Mouse (Mus musculus): ENCODE data around the gene Agk.
A peak's percentile ranks its signal among the peaks of the same experiment; 100 is the strongest.

Agk gene

DNA sequence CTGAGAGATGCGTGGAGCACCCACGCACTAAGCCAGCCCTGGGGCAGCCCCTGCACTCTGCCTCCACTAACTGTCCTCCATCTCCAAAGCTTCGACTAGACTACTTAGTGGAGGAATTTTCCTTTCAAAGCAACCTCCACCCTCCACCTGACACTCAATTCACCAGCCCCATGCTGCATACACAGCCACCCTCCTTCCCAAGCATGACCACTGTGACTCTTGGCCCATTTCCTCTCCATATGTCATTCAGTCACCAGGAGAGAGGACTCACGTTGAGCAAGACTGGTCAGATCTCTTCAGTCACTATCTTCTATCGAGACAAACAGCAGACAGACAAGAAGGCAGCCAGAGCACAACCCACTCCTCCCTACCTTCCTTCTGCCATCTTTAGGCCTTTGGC, 88.1 kb downstream of the Agk start:
- peak; percentile 17 to 81 for DNase-seq

- no peak for DNase-seq
Measured at GRCm38 (mm10) chr6:40413565-40413964, 88.6 kb downstream of the Agk start.

- peak in 1 of 2 experiments; percentile 42 for DNase-seq
Measured at GRCm38 (mm10) chr6:40415799-40416198, 90.8 kb downstream of the Agk start.

DNA sequence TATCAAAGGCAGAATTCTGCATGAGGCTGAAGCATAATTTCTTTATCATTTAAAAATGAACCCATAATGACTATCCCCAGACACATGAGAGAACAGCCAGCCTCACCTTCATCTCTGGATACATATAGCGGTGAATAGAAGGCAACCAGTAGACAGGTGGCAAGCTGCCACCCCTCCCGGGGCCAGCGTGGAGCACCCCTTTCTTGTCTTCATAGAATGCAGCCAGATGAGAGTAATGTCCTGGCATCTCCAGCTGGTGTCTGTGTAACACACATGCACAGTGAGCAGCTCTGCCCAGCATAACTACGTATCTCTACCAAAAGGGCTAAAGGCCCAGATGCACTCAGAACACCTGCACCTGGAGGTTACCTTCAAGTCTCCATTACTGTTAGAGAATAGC, 93.4 kb downstream of the Agk start:
- DNase-seq: peak in 1 of 2 experiments; percentile 49

GRCm38 (mm10) chr6:40421099-40421498, 96.1 kb downstream of the Agk start:
- DNase-seq: no peak

DNA sequence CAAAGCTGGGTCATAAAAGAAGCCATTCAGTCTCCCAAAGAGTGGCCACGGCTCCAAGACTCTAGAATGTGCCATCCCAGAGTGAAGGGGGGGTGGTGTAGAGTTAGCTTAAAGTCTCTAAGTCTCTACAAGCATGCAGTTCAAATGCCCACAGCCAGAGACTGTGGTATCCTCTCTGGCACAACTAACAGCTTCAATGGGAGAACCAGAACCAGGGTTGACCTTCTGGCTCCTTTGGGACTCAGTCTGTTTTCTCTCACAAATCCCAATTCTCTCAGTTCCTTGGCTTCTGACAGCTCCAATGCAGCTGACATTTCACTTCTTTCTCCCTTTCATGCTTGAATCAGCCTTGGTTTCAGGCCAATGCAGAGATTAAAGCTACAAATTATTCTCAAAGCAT, 98.0 kb downstream of the Agk start:
- no peak for DNase-seq

DNA sequence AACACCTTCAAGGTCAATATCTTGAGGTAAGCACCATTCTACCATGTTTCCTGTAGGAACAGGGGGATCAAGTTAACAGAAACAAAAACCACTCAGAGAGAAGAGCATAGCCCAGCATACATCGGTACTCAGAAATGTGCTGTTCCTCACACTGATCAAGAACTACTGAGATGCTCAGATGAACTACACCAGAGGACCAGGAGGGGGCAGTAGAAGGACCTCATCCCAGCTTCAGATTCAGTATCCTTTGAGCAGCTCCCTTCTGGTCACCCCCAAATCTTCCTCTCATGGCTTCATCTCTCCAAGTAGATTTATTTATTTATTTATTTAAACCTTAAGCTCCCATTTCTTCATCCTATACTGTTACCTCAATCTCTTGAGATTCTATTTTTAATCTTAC, 98.8 kb downstream of the Agk start:
- DNase-seq: peak; percentile 75 to 83

DNA sequence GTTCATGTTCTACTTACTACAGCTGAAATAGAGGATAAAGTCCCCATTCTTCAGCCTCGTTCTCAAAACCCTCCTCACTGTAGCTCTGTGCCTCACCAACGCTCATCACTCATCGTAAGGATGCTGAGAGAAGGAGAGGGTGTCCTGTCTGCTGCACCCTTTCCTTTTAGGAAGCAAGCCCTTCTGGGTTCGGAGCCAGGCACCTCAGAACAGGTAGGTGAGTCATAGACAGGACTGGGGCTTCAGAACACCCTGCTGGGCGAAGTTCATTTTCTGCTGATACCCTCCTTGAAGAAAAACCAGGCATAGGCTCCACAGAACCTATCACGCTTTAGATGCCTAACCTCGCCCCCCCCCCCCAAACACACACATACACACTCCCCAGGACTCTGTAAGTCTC, 102.5 kb downstream of the Agk start:
- DNase-seq: peak in 1 of 2 experiments; percentile 44

DNA sequence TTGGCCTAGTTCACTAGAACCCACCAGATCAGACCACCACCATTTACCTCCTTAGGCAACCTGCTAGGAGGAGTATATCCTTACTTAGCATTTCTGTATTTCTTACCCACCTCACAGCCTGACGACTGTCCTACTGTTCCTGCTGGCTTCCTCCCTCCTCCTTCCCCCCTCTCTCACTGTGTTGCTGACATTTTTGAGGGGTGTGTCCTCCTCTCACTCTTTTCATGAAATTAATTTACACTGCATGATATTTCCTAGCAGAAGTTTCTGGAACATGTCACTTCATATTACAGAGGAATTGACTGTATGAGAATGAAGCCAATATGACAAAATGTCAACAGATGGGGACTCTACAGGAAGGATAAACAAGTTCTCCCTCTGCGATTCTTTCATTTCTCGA, 103.7 kb downstream of the Agk start:
- peak in 1 of 2 experiments; percentile 68 for DNase-seq

GRCm38 (mm10) chr6:40429521-40429931, 104.6 kb downstream of the Agk start:
- peak; percentile 87 to 88 for DNase-seq

DNA sequence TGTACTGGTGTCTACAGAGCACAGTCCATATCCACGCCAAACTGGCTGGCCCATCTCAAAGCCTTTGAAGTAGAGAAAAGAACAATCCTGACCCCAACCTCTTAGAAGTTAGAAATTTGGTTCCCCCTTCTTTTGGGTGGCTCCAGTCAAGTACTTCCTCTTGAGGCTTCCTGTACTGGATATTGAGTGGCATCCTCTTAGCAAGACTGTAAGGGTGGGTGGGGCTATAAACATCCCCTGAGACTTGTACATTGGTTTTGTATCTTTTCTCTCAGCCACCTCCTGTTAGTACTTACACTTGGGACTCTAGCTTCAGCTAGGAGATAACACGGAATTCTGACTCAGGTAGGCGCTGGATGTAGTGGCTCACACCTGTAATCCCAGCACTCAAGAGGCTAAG, 105.3 kb downstream of the Agk start:
- DNase-seq: peak in 1 of 2 experiments; percentile 24

- DNase-seq: peak; percentile 49 to 68
Measured at GRCm38 (mm10) chr6:40430878-40431277, 105.9 kb downstream of the Agk start.

DNA sequence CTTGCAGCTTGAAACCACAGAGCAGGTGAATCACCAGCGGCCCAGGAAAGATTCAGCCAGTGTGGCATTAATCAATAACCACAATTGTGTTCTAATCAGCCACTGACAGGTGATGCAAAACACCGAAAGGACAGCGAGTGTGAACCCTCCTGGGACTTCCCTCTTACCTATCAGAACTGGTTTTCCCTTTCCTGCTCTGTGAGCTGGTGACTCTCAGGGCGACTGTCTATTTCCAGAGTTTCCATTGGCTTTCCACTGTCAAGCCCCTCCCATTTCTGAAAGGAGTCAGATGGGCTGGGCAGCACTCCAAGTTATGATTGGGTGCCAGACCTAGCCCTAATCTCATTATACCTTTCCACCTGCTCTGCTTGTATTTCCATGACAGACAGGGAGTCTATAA, 106.4 kb downstream of the Agk start:
- DNase-seq: peak; percentile 94 to 95

DNA sequence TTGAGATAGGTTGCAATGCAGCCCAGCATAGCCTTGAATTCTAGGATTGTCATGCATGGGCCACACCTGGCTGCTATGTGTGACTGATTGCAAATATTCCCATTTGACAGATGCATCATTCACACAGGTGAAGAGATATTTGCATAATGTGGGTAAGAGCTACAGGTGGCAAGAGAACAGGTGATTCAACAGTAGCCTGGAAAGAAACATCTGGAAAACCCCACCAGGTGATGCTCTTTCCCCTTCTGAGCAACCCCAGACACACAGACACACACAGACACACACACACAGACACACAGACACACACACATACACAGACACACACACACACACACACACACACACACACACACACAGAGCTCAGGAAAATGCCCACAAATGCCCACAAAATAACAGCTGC, 106.8 kb downstream of the Agk start:
- DNase-seq: no peak

DNA sequence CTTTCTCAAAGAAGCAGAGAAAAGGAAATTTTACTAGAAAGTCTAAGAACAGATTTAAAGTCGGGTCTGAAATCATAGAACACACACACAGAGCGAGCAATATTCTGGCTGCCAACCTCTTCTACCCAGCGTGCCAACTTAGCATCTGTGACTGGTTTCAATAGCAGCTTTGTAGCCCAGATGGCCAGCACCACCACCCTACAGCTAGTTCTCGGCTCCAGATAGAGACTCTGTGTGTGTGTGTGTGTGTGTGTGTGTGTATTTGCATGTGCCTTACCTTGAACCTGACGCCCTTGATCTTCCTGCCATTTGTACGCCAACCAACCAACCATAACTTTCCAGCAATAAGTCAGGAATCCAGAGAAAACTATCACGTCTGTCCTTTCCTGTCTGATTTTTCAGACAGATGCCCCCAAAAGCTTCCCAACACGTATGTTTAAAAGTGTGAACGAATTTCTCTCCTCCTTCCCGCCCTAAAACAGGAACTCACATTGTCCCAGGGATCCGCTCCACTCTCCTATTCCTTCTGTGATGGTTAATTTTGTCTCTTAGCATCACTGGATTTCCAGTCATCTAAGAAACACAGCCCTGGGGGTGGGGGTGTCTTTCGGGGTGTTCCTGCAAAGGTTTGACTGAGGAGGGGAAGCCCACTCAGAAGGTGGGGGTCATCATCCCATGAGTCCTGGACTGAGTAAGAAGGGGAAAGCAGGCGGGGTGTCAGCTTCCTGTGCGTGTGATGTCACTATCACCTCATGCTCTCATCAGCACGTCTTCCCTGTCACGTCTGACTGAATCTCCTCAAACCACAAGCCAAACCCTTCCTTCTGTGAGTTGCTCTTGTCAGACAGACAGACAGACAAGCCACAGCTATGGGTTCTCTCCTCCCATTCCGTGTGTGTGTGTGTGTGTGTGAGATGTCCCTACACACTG, 107.6 kb downstream of the Agk start:
- DNase-seq: peak; percentile 88

DNA sequence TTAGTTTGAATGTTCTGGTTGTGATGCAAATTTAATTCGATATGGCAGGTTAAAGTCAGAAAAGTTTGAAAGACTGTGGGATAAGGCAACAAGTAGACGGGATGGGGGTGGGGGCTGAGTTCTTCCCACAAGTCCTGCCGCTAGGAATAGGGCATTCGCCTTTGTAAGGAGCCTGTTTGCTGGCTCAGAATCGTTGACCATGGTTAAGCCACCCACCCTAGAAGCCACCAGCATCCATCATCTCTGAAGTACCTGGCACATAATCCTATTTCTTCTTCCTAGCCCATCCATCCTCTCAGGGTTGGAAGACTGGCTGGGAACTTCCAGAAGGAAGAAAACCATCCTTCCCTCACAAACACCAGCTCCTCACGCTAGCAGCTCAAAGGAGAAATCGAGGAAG, 109.7 kb downstream of the Agk start:
- DNase-seq: peak; percentile 36 to 48

DNA sequence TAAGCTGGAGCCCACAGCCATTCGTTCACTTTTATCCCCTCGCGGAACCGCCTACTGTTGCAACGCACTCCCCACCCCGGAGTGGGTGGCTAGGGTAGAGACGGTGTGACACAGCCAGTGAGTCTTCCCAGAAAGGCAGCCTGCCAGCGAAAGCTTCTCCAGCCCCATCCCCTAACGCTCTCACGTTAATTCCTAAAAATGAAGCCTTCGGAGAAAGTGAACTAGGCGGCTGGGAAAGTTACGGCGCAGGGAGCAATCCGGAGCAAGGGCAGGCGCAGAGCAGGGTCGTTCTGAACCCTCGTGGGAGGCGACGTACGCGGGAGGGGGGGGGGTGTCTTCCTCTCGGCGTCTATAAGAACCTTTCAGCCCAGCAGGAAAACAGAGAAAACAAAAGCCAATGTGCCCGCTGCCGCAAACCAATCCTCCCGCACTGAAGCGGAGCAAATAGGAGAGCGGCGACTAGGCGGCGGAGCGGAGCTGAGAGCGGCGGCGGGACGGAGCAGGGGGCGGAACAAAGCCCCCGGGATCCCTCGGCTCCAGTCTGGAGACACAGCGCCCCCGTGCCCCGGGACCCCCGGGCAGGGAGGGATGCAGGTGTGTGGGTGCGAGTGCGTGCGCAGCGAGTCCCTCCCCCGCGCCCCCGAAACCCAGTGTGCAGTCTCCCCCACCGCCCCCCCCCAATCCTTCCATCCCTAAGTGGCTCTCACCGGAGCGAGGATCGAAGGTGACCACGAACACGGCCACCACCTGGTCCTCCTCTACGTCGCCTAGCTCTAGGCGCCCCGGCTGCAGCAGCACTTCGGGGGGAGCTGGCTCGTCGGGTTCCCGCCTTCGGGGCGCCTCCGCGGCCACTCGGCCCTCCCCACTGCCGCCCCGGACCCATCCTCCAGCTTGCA, 110.4 kb downstream of the Agk start:
- peak; percentile 84 for DNase-seq

GRCm38 (mm10) chr6:40436047-40436483, 111.1 kb downstream of the Agk start, which contains the start of gene E330009J07Rik:
Gene E330009J07Rik (minus strand): TSS chr6:40436135.
- peak; percentile 87 to 94 for DNase-seq

GRCm38 (mm10) chr6:40438936-40439335, 114.0 kb downstream of the Agk start, which contains the start of gene Wee2:
Gene Wee2 (plus strand): TSS chr6:40439088.
- DNase-seq: no peak

GRCm38 (mm10) chr6:40439731-40440130, 114.8 kb downstream of the Agk start:
- DNase-seq: no peak

DNA sequence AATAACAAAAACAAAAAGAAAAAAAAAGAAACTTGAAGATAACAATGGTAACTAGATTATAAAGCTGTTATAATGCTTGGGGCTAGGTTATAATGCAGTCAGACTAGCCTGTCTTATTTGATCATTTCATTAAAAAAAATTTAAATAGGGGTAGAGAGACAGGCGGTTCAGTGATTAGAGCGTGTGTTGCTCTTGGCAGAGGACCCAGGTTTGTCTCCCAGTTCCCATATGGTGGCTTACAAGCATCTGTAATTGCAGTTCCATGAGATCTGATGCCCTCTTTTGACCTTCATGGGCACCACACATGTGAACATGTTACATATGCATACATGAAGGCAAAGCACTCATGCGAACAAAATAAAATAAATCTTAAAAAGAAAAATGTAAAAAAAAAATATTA, 116.3 kb downstream of the Agk start:
- no peak for DNase-seq

DNA sequence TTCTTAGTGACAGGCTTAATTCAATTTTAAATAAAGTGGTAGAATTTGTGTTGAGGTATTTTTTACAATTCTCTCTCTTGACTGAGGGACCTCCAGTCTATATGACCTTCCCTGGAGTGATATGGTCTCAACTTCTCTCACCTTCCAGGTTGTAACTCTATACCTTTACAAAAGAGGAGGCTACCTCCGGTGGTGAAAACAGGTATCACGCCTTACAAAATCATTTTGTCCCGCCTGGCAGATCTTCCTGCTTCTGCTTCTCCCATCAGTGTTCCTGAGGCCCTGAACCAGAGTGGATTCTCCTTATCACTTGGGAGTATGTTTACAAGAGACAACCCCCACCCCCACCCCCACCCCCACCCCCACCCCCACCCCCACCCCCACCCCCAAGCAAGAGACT, 116.8 kb downstream of the Agk start:
- peak in 1 of 2 experiments; percentile 54 for DNase-seq

DNA sequence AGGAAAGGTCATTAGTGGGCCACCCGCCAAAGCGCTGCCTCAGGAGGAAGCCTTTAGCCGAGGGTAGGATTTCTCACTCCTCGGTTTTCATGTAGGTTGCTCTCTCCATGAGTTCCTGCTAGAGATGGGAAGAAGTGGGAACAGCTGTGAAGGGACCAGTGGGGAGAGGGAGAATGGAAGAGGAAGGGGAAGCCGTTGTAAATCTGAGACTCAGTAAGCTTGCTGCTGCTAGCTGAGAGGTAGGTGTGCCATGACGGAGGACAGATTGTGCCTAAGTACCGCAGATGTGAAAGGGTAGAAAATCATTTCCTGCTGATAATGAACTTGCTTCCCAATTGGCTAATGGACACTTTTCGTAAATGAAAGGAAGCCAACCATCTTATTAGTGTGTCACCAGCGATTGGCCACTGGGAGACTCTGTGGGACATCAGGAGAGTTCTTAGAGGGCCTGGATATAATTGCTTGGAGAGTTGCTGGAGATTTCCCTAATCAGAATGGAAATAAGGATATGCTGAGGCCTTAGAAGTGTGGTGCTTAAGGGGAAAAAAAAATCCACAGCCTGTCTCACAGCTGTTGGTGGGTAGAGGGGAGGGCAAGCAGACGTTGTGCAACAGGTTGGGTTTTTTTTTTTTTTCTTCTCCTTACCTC, 118.4 kb downstream of the Agk start:
- DNase-seq: no peak
